Mouse (Mus musculus) lung, adult 2 months (tissue): ENCODE measurements around the gene Suox.

ENCODE experiments used
- CTCF ChIP-seq: fragments of 200-500 bp; IDR thresholded peaks from 2 replicates; pipeline ENCODE4 v1.5.1; 2011; ENCODE audit warnings: mild to moderate bottlenecking, low read length, control low read depth; ENCODE audit not compliant: insufficient read depth
- POLR2A ChIP-seq: fragments of 200-500 bp; IDR thresholded peaks from 2 replicates; pipeline ENCODE4 v1.6.1; 2011; ENCODE audit warnings: low read depth, mild to moderate bottlenecking, control low read depth, low read length, borderline replicate concordance; ENCODE audit errors: extremely low read depth

DNA sequence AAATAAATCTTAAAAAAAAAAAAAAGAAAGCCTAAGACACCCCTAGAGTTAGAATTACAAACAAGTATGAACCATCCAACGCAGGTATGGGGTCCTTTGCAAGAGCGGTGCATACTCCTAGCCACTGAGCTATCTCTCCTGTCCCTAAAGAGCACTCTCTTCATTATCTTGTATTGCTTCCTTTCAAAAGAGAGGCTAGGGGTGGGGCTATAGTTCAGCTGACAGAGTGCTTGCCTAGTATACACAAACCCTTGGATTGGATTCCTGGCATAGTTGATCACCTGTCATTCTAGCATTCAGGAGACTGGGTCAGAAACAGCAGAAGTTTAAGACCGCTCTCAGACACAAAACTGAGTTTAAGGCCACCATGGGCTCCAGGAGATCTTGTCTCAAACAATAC is 18.6 kb downstream of the Suox start:
- TF ChIP-seq POLR2A: no peak
- TF ChIP-seq CTCF: no peak
